Mouse (Mus musculus) testis, adult 2 months (tissue): ENCODE data around the gene Actn1.

Experiments
- CTCF ChIP-seq: fragments of 200-500 bp; IDR thresholded peaks from 2 replicates; pipeline ENCODE4 v1.5.1; 2012; ENCODE audit warnings: low read depth, mild to moderate bottlenecking, inconsistent platforms, low read length, moderate library complexity; ENCODE audit not compliant: control insufficient read depth, insufficient read depth, insufficient replicate concordance
- POLR2A ChIP-seq: fragments of 200-500 bp; IDR thresholded peaks from 2 replicates; pipeline ENCODE4 v1.6.1; 2012; ENCODE audit warnings: low read depth, mild to moderate bottlenecking, inconsistent platforms, low read length, moderate library complexity; ENCODE audit not compliant: control insufficient read depth

DNA sequence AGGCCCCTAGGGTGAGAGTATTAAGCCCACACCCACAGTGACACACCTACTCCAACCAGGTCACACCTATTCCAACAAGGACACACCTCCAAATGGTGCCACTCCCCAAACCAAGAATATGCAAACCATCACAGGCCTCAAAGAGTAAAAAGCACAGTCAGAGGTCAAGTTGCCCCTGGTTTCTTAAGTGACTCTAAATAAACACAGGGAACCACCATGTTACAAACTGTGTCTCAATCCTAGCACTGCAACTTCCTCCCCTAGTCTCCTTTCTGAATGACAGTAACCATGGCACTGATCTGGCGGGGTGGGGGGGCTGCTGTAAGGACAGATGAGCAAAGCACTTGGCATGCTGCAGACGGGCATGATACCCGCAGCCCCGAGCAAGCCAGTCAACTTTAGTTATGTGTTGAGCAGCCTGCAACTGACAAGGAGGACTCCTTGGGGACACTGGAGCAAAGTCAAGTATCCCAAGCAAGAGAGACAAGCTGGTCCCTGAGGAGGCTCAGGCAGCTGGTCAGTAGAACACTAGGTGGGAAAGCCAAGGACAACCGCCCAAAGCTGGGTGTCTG, 132.9 kb downstream of the Actn1 start:
- TF ChIP-seq POLR2A (no peak), CTCF (no peak)
